Mouse (Mus musculus): ENCODE measurements around the gene Mcu.

Mcu gene

GRCm38 (mm10) chr10:59614141-59614540 is 2.4 kb downstream of the Mcu start:
- no peak for DNase-seq (ENCODE audit: extremely low spot score, low read depth, low spot score)

- DNase-seq (ENCODE audit: extremely low spot score, low read depth, low spot score): no peak
These were observed 3.2 kb downstream of the Mcu start for GRCm38 (mm10) chr10:59613276-59613675.

GRCm38 (mm10) chr10:59604879-59605464 is 11.5 kb downstream of the Mcu start:
- no peak for DNase-seq (ENCODE audit: extremely low spot score, low read depth, low spot score)

- no peak for DNase-seq (ENCODE audit: extremely low spot score, low read depth, low spot score)
These were observed 12.6 kb downstream of the Mcu start for GRCm38 (mm10) chr10:59603843-59604242.

GRCm38 (mm10) chr10:59602891-59603290 is 13.6 kb downstream of the Mcu start:
- no peak for DNase-seq (ENCODE audit: extremely low spot score, low read depth, low spot score)

- no peak for DNase-seq (ENCODE audit: extremely low spot score, low read depth, low spot score)
These were observed 14.4 kb downstream of the Mcu start for GRCm38 (mm10) chr10:59602043-59602442.

GRCm38 (mm10) chr10:59600516-59600915 is 16.0 kb downstream of the Mcu start:
- DNase-seq (ENCODE audit: extremely low spot score, low read depth, low spot score): no peak

GRCm38 (mm10) chr10:59593826-59594570 is 22.5 kb downstream of the Mcu start:
- DNase-seq (ENCODE audit: extremely low spot score, low read depth, low spot score): no peak

- no peak for DNase-seq (ENCODE audit: extremely low spot score, low read depth, low spot score)
These were observed 25.9 kb downstream of the Mcu start for GRCm38 (mm10) chr10:59590606-59591005.

- DNase-seq (ENCODE audit: extremely low spot score, low read depth, low spot score): no peak
These were observed 26.6 kb downstream of the Mcu start for GRCm38 (mm10) chr10:59589856-59590255.

GRCm38 (mm10) chr10:59589420-59589819 is 27.1 kb downstream of the Mcu start:
- no peak for DNase-seq (ENCODE audit: extremely low spot score, low read depth, low spot score)

- no peak for DNase-seq (ENCODE audit: extremely low spot score, low read depth, low spot score)
These were observed 28.4 kb downstream of the Mcu start for GRCm38 (mm10) chr10:59588135-59588534.

GRCm38 (mm10) chr10:59586821-59587220 is 29.7 kb downstream of the Mcu start:
- no peak for DNase-seq (ENCODE audit: extremely low spot score, low read depth, low spot score)

- DNase-seq (ENCODE audit: extremely low spot score, low read depth, low spot score): no peak
These were observed 30.9 kb downstream of the Mcu start for GRCm38 (mm10) chr10:59585621-59586020.

GRCm38 (mm10) chr10:59581826-59582543 is 34.5 kb downstream of the Mcu start:
- no peak for DNase-seq (ENCODE audit: extremely low spot score, low read depth, low spot score)

GRCm38 (mm10) chr10:59580593-59581149 is 35.8 kb downstream of the Mcu start:
- DNase-seq (ENCODE audit: extremely low spot score, low read depth, low spot score): no peak

- DNase-seq (ENCODE audit: extremely low spot score, low read depth, low spot score): no peak
These were observed 36.8 kb downstream of the Mcu start for GRCm38 (mm10) chr10:59579645-59580044.

- DNase-seq (ENCODE audit: extremely low spot score, low read depth, low spot score): no peak
These were observed 38.4 kb downstream of the Mcu start for GRCm38 (mm10) chr10:59577871-59578801.

GRCm38 (mm10) chr10:59576305-59576704 is 40.2 kb downstream of the Mcu start:
- no peak for DNase-seq (ENCODE audit: extremely low spot score, low read depth, low spot score)

GRCm38 (mm10) chr10:59571964-59572363 is 44.5 kb downstream of the Mcu start:
- DNase-seq (ENCODE audit: extremely low spot score, low read depth, low spot score): no peak

- DNase-seq (ENCODE audit: extremely low spot score, low read depth, low spot score): no peak
These were observed 45.2 kb downstream of the Mcu start for GRCm38 (mm10) chr10:59571273-59571672.
